Mouse (Mus musculus) limb, embryonic 13.5 days (tissue): ENCODE results near the gene Ifna6. TPM values are rescaled to one million over a fixed set of nuclear protein-coding genes. Genes with fewer than 3 reads are reported as not detected.
"Not testable (repeated sequence)": the region's sequence is repeated elsewhere in the genome, so short reads cannot be mapped to it uniquely, and the experiment has no call there.

Source experiments
- ATAC-seq: fragments of 200-750 bp; cut with Nextera tagmentation; 2 replicates; pipeline ENCODE4 v1.8.0; 2017; ENCODE audit warnings: low read depth, moderate number of reproducible peaks, moderate TSS enrichment; ENCODE audit not compliant: low FRiP score
- H3K27ac ChIP-seq: fragments of 300-500 bp; sonication (generic); 2 replicates; pipeline ENCODE4 v1.5.1; 2015; ENCODE audit warnings: inconsistent platforms, mild to moderate bottlenecking, moderate library complexity
- H3K27me3 ChIP-seq: fragments of 300-500 bp; sonication (generic); 2 replicates; pipeline ENCODE4 v1.6.1; 2015; ENCODE audit warnings: mild to moderate bottlenecking, inconsistent platforms
- H3K36me3 ChIP-seq: fragments of 300-500 bp; sonication (generic); 2 replicates; pipeline ENCODE4 v1.6.1; 2015; ENCODE audit warnings: inconsistent platforms, mild to moderate bottlenecking, moderate library complexity
- H3K4me1 ChIP-seq: fragments of 300-500 bp; sonication (generic); 2 replicates; pipeline ENCODE4 v1.6.1; 2015; ENCODE audit warnings: inconsistent platforms
- H3K4me2 ChIP-seq: fragments of 300-500 bp; sonication (generic); replicated peaks from 2 replicates; pipeline ENCODE4 v1.6.1; 2015; ENCODE audit warnings: inconsistent platforms, mild to moderate bottlenecking, moderate library complexity
- H3K4me3 ChIP-seq: fragments of 300-500 bp; sonication (generic); 2 replicates; pipeline ENCODE4 v1.5.1; 2015; ENCODE audit warnings: moderate library complexity, mild to moderate bottlenecking, inconsistent platforms
- H3K9ac ChIP-seq: fragments of 300-500 bp; sonication (generic); 2 replicates; pipeline ENCODE4 v1.6.1; 2015; ENCODE audit warnings: mild to moderate bottlenecking, inconsistent platforms
- H3K9me3 ChIP-seq: fragments of 300-500 bp; sonication (generic); 2 replicates; pipeline ENCODE4 v1.6.1; 2016; ENCODE audit warnings: inconsistent platforms
- WGBS: fragments of 180-500 bp; shearing (Covaris S2); methylation state at CpG from one replicate; pipeline ENCODE4 v1.1.7; 2015; 5-methylcytosine and 5-hydroxymethylcytosine counted together
- polyA plus RNA-seq: library from polyadenylated mRNA; unstranded; fragments of >200 nt; fragmentation: Nextera tagmentation; extraction: Ambion mirVana; gene quantifications from 2 replicates; pipeline ENCODE4 v1.2.1, GENCODE M21; 2015

Ifna6 gene
- polyA plus RNA-seq, 1 experiment from 2014 or later = not detected

DNA sequence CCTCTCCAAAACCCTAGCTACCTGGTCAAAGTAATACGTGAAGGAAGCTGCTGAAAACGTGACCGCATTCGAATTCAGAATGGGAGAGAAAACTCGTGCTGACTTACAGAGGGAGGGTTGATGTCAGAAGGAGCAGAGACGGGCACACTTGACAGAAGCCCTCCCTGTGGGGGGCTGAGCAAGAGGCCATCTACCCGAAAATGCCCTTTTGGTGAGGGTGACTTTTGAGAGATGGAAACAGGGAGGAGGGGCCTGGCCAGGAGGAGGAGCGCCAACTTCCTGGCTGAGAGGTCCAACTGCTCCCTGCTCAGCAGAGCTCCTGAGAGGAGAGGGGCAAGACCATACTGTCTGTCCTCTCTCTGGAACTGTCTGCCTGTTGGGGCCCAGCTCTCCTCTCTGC lies 22.0 kb upstream of the Ifna6 start, which contains the start of gene Gm13288:
Gene Gm13288 (plus strand): TSS at position 301 of the 400 bp plus-strand sequence.
- not testable (repeated sequence) for H3K4me1 ChIP-seq, H3K9me3 ChIP-seq, H3K27ac ChIP-seq, H3K9ac ChIP-seq, H3K36me3 ChIP-seq, H3K27me3 ChIP-seq, ATAC-seq
- WGBS = no CpG with 5 or more reads among the region's 8 CpGs
- peak within 1 kb of the TSS; percentile 46; the same call in 1 of the 2 replicates for H3K4me2 ChIP-seq
- H3K4me3 ChIP-seq = peak within 1 kb of the TSS; percentile 28

DNA sequence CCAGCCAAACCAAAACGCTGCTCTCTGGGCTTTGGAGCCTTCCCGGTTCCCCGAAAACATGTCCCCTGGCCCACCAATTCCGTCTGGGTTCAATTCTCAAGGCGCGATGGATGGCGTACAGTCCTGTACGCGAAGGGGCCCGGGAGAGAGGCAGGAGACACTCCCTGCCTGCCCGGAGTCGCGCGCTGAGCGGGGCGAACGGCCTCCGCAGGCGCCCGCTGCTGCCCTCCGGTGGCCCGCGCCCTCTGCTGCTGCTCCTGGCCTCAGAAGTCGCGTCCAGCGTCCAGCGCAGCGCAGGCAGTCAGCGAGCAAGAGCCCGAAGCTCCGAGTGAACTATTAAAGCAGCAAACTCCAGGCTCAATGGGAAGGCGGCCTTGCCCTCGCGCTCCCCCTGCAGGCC lies 21.5 kb upstream of the Ifna6 start:
- 0% methylated on average over 13 of the region's 34 CpGs for WGBS
- peak overlapping the region; percentile 46; the same call in 1 of the 2 replicates for H3K4me2 ChIP-seq
- ATAC-seq, H3K27ac ChIP-seq, H3K9me3 ChIP-seq, H3K4me1 ChIP-seq, H3K27me3 ChIP-seq, H3K36me3 ChIP-seq, H3K9ac ChIP-seq: not testable (repeated sequence)
- H3K4me3 ChIP-seq = peak overlapping the region; percentile 28

DNA sequence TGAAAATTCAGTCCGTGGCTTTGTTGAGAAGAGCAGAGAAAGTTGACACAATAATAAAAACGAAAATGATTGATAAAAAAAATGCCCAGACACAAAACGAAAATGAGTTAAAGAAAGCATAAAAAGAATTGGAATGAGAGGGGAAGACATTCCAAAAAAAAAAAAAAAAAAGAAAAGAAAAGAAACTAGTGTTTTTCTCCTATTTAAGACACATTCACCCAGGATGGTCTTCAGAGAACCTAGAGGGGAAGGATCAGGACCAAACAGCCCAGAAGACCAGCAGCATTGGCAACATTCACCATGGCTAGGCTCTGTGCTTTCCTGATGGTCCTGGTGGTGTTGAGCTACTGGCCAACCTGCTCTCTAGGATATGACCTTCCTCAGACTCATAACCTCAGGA lies 11.3 kb upstream of the Ifna6 start, which contains the start of gene Ifna7:
Gene Ifna7 (plus strand): TSS at position 301 of the 400 bp plus-strand sequence.
- Histone ChIP-seq H3K4me1 (no peaks in the 10 kb centered on the region), H3K4me3 (no peak within 1 kb of the TSS), H3K36me3 (no peaks in the 10 kb centered on the region), H3K9ac (no peak within 1 kb of the TSS), H3K27ac (no peak within 1 kb of the TSS), H3K4me2 (no peak within 1 kb of the TSS), H3K9me3 (no peaks in the 10 kb centered on the region), H3K27me3 (no peaks in the 10 kb centered on the region; the same call in 1 of the 2 replicates)
- no peak for ATAC-seq
- 54% methylated on average over 3 of the region's 3 CpGs for WGBS

DNA sequence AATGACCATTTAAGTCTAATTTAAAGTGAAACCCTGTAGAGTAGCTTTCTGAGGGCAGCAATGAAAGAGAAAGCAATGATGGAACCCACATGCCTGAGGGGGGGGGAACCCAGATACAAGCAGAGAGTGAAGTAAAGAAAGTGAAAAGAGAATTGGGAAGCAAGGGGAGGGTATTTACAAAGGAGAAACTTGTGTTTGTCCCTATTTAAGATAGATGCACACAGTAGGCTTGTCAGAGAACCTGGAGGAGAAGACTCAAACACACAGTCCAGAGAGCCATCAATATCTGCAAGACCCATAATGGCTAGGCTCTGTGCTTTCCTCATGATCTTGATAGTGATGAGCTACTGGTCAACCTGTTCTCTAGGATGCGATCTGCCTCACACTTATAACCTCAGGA lies 7.6 kb upstream of the Ifna6 start, which contains the start of gene Ifna11:
Gene Ifna11 (plus strand): TSS at position 301 of the 400 bp plus-strand sequence.
- no peak within 1 kb of the TSS for H3K4me3 ChIP-seq
- no peaks in the 10 kb centered on the region for H3K9me3 ChIP-seq
- H3K4me2 ChIP-seq = no peak within 1 kb of the TSS
- WGBS = 87% methylated on average over 1 of the region's 1 CpGs
- H3K9ac ChIP-seq = no peak within 1 kb of the TSS
- no peak for ATAC-seq
- no peaks in the 10 kb centered on the region for H3K36me3 ChIP-seq
- H3K27ac ChIP-seq = no peak within 1 kb of the TSS
- H3K4me1 ChIP-seq = no peaks in the 10 kb centered on the region
- no peaks in the 10 kb centered on the region for H3K27me3 ChIP-seq

DNA sequence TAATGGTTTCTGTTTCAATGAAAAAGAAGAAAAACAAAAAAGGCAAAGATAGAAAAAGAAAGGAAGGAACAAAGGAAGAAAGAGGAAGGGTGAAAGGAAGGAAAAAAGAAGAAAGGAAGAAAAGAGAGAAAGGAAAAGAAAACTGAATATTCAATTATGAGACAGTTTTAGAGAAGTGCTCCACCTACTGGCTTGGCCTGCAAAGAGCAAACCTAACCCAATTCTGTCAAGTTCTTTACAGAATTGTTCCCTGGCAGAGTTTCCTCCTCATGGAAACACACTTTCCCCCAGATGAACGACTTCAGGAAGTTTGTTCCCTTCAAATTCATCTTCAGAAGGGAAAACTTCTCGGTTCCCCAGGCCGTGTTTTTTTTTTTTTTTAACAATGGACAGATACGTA lies 4.2 kb upstream of the Ifna6 start:
- no peak overlapping the region for H3K27ac ChIP-seq
- no peaks in the 10 kb centered on the region for H3K27me3 ChIP-seq
- no peaks in the 10 kb centered on the region for H3K9me3 ChIP-seq
- ATAC-seq = no peak
- no peak overlapping the region for H3K9ac ChIP-seq
- H3K4me3 ChIP-seq = no peak overlapping the region
- WGBS = 23% methylated on average over 4 of the region's 4 CpGs
- no peak overlapping the region for H3K4me2 ChIP-seq
- H3K4me1 ChIP-seq = no peaks in the 10 kb centered on the region
- no peaks in the 10 kb centered on the region for H3K36me3 ChIP-seq

DNA sequence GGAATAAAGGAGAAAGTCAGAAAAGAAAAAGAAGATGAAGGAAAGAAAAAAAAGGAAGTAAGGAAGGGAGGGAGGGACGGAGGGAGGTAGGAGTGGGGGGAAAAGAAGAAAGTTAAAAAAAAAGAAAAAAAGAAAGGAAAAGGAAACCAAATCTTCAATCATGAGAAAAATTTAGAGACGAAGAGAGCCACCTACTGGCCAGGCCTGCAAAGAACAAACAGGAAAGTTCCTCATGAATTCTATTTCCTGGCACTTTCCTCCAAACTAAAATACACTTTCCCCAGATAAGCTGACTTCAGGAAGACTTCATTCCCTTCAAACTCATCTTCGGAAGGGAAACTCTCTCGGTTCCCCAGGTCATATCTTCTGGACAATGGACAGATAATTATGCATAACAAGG lies 3.3 kb downstream of the Ifna6 start:
- Histone ChIP-seq H3K9ac (no peak overlapping the region), H3K36me3 (no peaks in the 10 kb centered on the region), H3K9me3 (no peaks in the 10 kb centered on the region), H3K27ac (no peak overlapping the region), H3K4me2 (no peak overlapping the region), H3K4me3 (no peak overlapping the region), H3K4me1 (no peaks in the 10 kb centered on the region), H3K27me3 (no peaks in the 10 kb centered on the region)
- 21% methylated on average over 4 of the region's 4 CpGs for WGBS
- ATAC-seq = no peak

DNA sequence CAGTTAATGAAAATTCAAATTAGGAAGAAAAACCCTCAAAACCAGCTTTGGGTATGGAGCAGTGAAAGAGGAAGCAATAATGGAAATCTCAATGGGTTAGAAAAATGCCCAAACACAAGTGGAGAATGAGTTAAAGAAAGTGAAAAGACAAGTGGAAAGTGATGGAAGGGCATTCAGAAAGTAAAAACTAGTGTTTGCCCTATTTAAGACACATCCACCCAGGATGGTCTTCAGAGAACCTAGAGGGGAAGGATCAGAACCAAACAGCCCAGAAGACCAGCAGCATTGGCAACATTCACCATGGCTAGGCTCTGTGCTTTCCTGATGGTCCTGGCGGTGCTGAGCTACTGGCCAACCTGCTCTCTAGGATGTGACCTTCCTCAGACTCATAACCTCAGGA lies 8.0 kb downstream of the Ifna6 start, which contains the start of gene Ifna5:
Gene Ifna5 (plus strand): TSS at position 301 of the 400 bp plus-strand sequence.
- not testable (repeated sequence) for H3K4me1 ChIP-seq, ATAC-seq
- 83% methylated on average over 1 of the region's 1 CpGs for WGBS

DNA sequence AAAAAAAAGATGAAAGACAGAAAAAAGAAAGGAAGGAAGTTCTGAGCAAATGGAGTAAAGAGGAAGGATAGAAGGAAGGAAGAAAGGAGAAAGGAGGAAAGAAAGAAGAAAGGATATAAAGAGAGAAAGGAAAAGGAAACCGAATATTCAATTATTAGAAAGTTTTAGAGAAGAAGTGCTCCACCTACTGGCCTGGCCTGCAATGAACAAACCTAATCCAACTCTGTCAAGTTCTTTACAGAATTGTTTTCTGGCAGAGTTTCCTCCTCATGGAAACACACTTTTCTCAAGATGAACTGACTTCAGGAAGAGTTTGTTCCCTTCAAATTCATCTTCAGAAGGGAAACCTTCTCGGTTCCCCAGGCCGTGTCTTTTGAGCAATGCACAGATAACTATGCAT lies 11.6 kb downstream of the Ifna6 start:
- Histone ChIP-seq H3K27ac (no peak overlapping the region), H3K4me2 (no peak overlapping the region), H3K27me3 (no peaks in the 10 kb centered on the region), H3K4me1 (no peaks in the 10 kb centered on the region), H3K9me3 (no peaks in the 10 kb centered on the region), H3K36me3 (no peaks in the 10 kb centered on the region), H3K9ac (no peak overlapping the region), H3K4me3 (no peak overlapping the region)
- WGBS = 40% methylated on average over 3 of the region's 3 CpGs
- no peak for ATAC-seq

More for the DNA sequence above, 8.0 kb downstream of the Ifna6 start, which contains the start of gene Ifna5:
- not testable (repeated sequence) for H3K9ac ChIP-seq, H3K27me3 ChIP-seq, H3K9me3 ChIP-seq, H3K36me3 ChIP-seq, H3K4me2 ChIP-seq, H3K4me3 ChIP-seq, H3K27ac ChIP-seq

DNA sequence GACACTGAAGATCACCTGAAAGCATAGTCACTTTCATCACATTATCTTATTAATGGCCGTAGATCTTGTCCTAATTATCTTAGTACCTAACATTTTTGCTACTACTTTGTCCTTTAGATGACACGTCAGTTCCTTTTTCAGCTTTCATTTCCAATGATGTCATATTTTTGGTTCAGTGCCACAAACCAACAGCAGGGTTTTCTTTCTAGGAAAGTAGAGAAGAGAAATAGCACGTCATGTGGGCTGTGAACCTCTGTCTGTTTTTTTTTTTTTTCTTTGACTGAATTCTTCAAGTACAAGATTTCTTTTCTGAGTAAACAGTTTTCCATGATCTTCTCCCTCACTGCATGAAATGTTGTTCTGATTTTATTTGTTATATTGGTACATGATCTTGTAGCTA lies 12.8 kb downstream of the Ifna6 start:
- H3K27me3 ChIP-seq = no peaks in the 10 kb centered on the region
- WGBS = 78% methylated on average over 3 of the region's 3 CpGs
- ATAC-seq = no peak

DNA sequence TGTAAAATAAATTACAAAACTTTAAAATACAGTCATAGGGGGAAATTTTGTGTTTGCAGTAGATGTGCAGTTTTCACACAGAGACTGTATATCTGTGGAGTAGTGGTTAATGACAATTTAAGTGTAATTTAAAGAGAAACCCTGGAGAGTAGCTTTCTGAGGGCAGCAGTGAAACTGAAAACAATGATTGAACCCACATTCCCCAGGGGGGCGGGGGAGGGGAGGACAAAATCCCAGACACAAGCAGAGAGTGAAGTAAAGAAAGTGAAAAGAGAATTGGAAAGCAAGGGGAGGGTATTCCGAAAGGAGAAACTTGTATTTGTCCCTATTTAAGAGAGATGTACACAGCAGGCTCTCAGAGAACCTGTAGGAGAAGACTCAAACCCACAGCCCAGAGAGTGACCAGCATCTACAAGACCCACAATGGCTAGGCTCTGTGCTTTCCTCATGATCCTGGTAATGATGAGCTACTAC lies 14.3 kb downstream of the Ifna6 start, which contains the start of gene Ifna4:
Gene Ifna4 (plus strand): TSS at position 424 of the 474 bp plus-strand sequence.
- Histone ChIP-seq H3K4me2 (no peak within 1 kb of the TSS), H3K4me3 (no peak within 1 kb of the TSS), H3K36me3 (no peaks in the 10 kb centered on the region), H3K27ac (no peak within 1 kb of the TSS), H3K4me1 (no peaks in the 10 kb centered on the region), H3K9me3 (no peaks in the 10 kb centered on the region), H3K9ac (no peak within 1 kb of the TSS), H3K27me3 (no peaks in the 10 kb centered on the region)
- ATAC-seq = no peak
- WGBS = 58% methylated on average over 2 of the region's 2 CpGs

More for the DNA sequence above, 12.8 kb downstream of the Ifna6 start:
- no peaks in the 10 kb centered on the region for H3K36me3 ChIP-seq
- H3K27ac ChIP-seq = no peak overlapping the region
- no peaks in the 10 kb centered on the region for H3K4me1 ChIP-seq
- no peak overlapping the region for H3K4me3 ChIP-seq
- H3K4me2 ChIP-seq = no peak overlapping the region
- H3K9me3 ChIP-seq = no peaks in the 10 kb centered on the region
- no peak overlapping the region for H3K9ac ChIP-seq

DNA sequence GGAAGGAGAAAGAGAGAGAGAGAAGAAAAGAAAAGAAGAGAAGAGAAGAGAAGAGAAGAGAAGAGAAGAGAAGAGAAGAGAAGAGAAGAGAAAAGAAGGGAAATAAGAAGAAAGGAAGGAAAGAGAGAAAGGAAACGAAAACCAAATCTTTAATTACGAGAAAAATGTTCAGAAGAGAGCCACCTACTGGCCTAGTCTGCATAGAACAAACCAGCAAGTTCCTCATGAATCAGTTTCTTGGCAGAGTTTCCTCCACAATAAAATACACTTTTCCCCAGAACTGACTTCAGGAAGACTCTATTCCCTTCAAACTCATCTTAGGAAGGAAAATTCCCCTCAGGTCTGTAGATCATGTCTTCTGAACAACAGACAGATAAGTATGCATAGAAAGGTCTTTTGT lies 18.1 kb downstream of the Ifna6 start:
- no peaks in the 10 kb centered on the region for H3K27me3 ChIP-seq
- no peak overlapping the region for H3K4me3 ChIP-seq
- no peaks in the 10 kb centered on the region for H3K9me3 ChIP-seq
- no peak overlapping the region for H3K9ac ChIP-seq
- ATAC-seq = no peak
- H3K4me1 ChIP-seq = no peaks in the 10 kb centered on the region
- H3K36me3 ChIP-seq = no peaks in the 10 kb centered on the region
- no peak overlapping the region for H3K27ac ChIP-seq
- 53% methylated on average over 2 of the region's 2 CpGs for WGBS
- H3K4me2 ChIP-seq = no peak overlapping the region

DNA sequence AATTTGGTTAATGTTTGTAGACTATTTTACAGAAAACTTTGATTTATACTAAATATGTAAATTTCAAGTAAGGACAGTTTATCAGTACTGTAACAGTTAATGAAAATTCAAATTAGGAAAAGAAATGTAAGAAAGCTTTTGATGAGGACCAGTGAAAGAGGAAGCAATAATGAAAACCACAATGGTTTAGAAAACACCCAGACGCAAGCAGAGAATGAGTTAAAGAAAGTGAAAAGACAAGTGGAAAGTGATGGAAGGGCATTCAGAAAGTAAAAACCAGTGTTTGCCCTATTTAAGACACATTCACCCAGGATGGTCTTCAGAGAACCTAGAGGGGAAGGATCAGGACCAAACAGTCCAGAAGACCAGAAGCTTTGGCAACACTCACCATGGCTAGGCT lies 22.5 kb downstream of the Ifna6 start, which contains the start of gene Ifna1:
Gene Ifna1 (plus strand): TSS at position 390 of the 400 bp plus-strand sequence.
- Histone ChIP-seq H3K27ac (no peak within 1 kb of the TSS), H3K4me1 (no peaks in the 10 kb centered on the region), H3K36me3 (no peaks in the 10 kb centered on the region), H3K4me3 (no peak within 1 kb of the TSS), H3K9ac (no peak within 1 kb of the TSS), H3K4me2 (no peak within 1 kb of the TSS), H3K9me3 (0 out of 2 replicates have a peak, but pooled peaks cover 3% of the 10 kb centered on the region), H3K27me3 (no peaks in the 10 kb centered on the region)
- WGBS = 84% methylated on average over 1 of the region's 1 CpGs
- no peak for ATAC-seq
